In genomic region chr10:74973026-74973425, GRCm38 (mm10) we compare ENCODE assay signal across 1 mouse cellular context.
TF ChIP-seq lines count a peak whose summit lies in the region.

No protein-coding gene starts in this region.

TF ChIP-seq in ES-E14, 5 proteins besides CTCF, POLR2A, EP300 and RAD21 (continued from another document):
- TF ChIP-seq ZC3H11A (IDR thresholded peaks at IDR 0.05; ENCODE audit: borderline replicate concordance, low read depth, low read length), result no peak
- no peak for TF ChIP-seq ZNF384 (IDR thresholded peaks at IDR 0.05; ENCODE audit: low read depth, low read length)
- no peak for TF ChIP-seq CHD2 (IDR thresholded peaks at IDR 0.05; ENCODE audit: low read depth, low read length)
